Mouse (Mus musculus) MEL-GATA-1-ER (cell line): ENCODE measurements around the gene Erfe.

ENCODE experiments used
- DNase-seq: peaks from one replicate; pipeline ENCODE4 v3.0.0-alpha.2; 2012; ENCODE audit warnings: low read depth; ENCODE audit errors: extremely low read depth

Erfe gene

GRCm38 (mm10) chr1:91366215-91367108, at the start of gene Erfe:
Gene Erfe (plus strand): TSS chr1:91366430.
- DNase-seq: peak; percentile 47

- no peak for DNase-seq
Measured at GRCm38 (mm10) chr1:91317656-91318055, 48.6 kb upstream of the Erfe start.

GRCm38 (mm10) chr1:91321760-91322438, 44.3 kb upstream of the Erfe start, which contains the start of gene Espnl:
Gene Espnl (plus strand): TSS chr1:91322075.
- peak; percentile 68 for DNase-seq

GRCm38 (mm10) chr1:91324646-91325045, 41.6 kb upstream of the Erfe start:
- no peak for DNase-seq

GRCm38 (mm10) chr1:91325488-91326042, 40.7 kb upstream of the Erfe start:
- peak; percentile 35 for DNase-seq

GRCm38 (mm10) chr1:91332102-91332501, 34.1 kb upstream of the Erfe start:
- DNase-seq: no peak

- DNase-seq: peak; percentile 42
Measured at GRCm38 (mm10) chr1:91333582-91333981, 32.6 kb upstream of the Erfe start.

- DNase-seq: no peak
Measured at GRCm38 (mm10) chr1:91337355-91337754, 28.9 kb upstream of the Erfe start.

GRCm38 (mm10) chr1:91344001-91344400, 22.2 kb upstream of the Erfe start:
- no peak for DNase-seq

GRCm38 (mm10) chr1:91344921-91345685, 21.1 kb upstream of the Erfe start:
- DNase-seq: no peak

- peak; percentile 43 for DNase-seq
Measured at GRCm38 (mm10) chr1:91346892-91347291, 19.3 kb upstream of the Erfe start.

GRCm38 (mm10) chr1:91350841-91351240, 15.4 kb upstream of the Erfe start, which contains the start of gene Klhl30:
Gene Klhl30 (plus strand): TSS chr1:91351016.
- no peak for DNase-seq

GRCm38 (mm10) chr1:91351249-91351648, 15.0 kb upstream of the Erfe start:
- DNase-seq: no peak

GRCm38 (mm10) chr1:91352277-91352676, 14.0 kb upstream of the Erfe start:
- no peak for DNase-seq

- DNase-seq: no peak
Measured at GRCm38 (mm10) chr1:91356105-91356504, 10.1 kb upstream of the Erfe start.

- no peak for DNase-seq
Measured at GRCm38 (mm10) chr1:91362113-91362512, 4.1 kb upstream of the Erfe start.

GRCm38 (mm10) chr1:91364822-91365644, 1.2 kb upstream of the Erfe start:
- DNase-seq: no peak

- DNase-seq: no peak
Measured at GRCm38 (mm10) chr1:91365816-91366214, 415 bp upstream of the Erfe start.

- no peak for DNase-seq
Measured at GRCm38 (mm10) chr1:91367295-91367694, 1.1 kb downstream of the Erfe start.

GRCm38 (mm10) chr1:91369408-91369807, 3.2 kb downstream of the Erfe start:
- no peak for DNase-seq
